Mouse (Mus musculus): ENCODE measurements at regions not wholly inside any gene's neighbourhood (a gene's known extent, or its start where the extent isn't known, plus 50 kb on each side); places are given as distances from the start of the nearest gene placed in this dataset.

DNA sequence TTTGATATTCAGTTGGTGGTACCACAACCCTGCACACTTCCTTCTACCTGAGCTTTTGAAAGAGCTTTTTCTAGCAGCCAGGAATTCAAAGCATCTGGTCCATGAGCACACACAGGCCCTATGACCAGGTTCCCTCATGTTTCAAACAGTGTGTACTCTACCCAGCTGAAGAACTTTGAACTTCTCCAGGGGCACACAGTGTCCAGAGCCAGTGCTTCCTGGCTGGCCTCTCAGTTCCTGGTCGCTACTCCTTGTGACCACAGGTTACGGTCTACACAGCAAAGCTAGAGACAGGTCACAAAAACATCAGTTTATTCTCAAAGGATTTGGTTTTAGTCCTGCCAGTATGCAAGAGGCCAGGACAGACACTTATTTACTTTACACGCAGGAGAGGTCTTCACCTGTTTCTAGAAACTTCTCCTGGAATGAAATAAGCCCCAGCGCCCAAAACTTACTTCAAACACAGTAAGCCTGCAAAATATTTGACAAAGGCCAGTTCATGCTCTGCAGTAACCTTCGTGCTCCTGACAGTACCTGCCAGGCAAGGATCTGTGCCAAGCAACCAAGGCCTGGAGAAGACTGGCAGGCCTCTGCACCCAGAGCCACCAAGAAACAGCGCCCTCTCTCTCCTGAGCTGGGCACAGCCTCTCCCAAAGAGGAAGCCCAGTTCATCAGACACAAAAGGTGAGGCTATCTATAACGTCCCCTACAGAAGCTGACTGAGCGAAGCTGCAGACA, 124.5 kb upstream of the Dio3 start:
- no peaks in the 10 kb centered on the region for H3K36me3 ChIP-seq
- 89% methylated on average over 8 of the region's 8 CpGs for WGBS
- H3K27ac ChIP-seq (replicated peaks) = no peak overlapping the region
- no peak overlapping the region for H3K4me3 ChIP-seq
- ATAC-seq (ENCODE audit: low FRiP score, low read depth) = no peak
- H3K4me1 ChIP-seq (replicated peaks) = peaks cover 6% of the 10 kb centered on the region; the same call in 1 of the 2 replicates
- H3K4me2 ChIP-seq = no peak overlapping the region
- no peaks in the 10 kb centered on the region for H3K9me3 ChIP-seq
- no peak overlapping the region for H3K9ac ChIP-seq
- H3K27me3 ChIP-seq = no peaks in the 10 kb centered on the region

DNA sequence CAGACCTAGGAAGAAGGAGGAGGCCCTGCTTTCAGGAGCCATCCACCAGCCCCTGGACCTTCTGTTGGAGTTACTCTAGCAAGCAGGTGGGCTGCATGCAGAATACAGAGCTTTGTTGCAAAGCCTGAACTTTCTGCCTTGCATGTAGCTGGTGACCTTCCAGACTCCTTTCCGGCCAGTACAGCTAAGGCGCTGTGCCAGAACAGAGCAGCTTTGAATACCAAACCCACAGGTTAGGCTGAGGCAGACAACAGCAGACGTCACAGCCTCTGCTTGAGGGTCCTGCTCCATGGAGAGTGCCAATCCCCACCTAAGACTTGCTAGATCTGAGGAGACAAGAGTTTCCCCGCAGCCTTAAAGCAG, 123.9 kb upstream of the Dio3 start:
- H3K4me2 ChIP-seq = no peak overlapping the region
- H3K9me3 ChIP-seq = no peaks in the 10 kb centered on the region
- no peaks in the 10 kb centered on the region for H3K27me3 ChIP-seq
- no peak overlapping the region for H3K4me3 ChIP-seq
- no peaks in the 10 kb centered on the region for H3K36me3 ChIP-seq
- no peak overlapping the region for H3K9ac ChIP-seq
- H3K27ac ChIP-seq (replicated peaks) = no peak overlapping the region
- no peak for ATAC-seq (ENCODE audit: low FRiP score, low read depth)
- H3K4me1 ChIP-seq (replicated peaks) = peaks cover 6% of the 10 kb centered on the region; the same call in 1 of the 2 replicates
- 70% methylated on average over 4 of the region's 4 CpGs for WGBS

DNA sequence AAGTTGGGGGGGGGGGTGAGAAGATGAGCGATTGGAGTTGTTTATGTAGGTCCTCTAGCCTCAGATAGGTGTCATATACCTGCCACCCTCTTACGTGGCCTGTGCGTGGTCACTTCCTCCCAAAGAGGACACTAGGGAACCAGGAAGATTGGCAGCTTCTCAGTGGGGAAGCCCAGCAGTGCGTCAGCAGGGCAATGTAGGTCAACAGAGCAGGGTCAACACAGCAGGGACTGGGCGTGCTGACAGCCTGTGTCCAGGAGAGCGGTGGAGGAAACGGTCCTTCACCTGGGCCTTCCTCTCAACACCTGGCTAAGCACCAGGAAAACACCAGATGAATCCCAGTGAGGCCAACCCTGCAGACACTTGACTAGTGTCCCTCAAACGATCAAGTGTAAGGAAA, 122.4 kb upstream of the Dio3 start:
- ATAC-seq (ENCODE audit: low FRiP score, low read depth) = no peak
- H3K27ac ChIP-seq (replicated peaks) = no peak overlapping the region
- peaks cover 6% of the 10 kb centered on the region; the same call in 1 of the 2 replicates for H3K4me1 ChIP-seq (replicated peaks)
- H3K4me3 ChIP-seq = no peak overlapping the region
- H3K4me2 ChIP-seq = no peak overlapping the region
- no peaks in the 10 kb centered on the region for H3K36me3 ChIP-seq
- H3K9ac ChIP-seq = no peak overlapping the region
- no peaks in the 10 kb centered on the region for H3K27me3 ChIP-seq
- H3K9me3 ChIP-seq = no peaks in the 10 kb centered on the region
- WGBS = 39% methylated on average over 8 of the region's 8 CpGs

DNA sequence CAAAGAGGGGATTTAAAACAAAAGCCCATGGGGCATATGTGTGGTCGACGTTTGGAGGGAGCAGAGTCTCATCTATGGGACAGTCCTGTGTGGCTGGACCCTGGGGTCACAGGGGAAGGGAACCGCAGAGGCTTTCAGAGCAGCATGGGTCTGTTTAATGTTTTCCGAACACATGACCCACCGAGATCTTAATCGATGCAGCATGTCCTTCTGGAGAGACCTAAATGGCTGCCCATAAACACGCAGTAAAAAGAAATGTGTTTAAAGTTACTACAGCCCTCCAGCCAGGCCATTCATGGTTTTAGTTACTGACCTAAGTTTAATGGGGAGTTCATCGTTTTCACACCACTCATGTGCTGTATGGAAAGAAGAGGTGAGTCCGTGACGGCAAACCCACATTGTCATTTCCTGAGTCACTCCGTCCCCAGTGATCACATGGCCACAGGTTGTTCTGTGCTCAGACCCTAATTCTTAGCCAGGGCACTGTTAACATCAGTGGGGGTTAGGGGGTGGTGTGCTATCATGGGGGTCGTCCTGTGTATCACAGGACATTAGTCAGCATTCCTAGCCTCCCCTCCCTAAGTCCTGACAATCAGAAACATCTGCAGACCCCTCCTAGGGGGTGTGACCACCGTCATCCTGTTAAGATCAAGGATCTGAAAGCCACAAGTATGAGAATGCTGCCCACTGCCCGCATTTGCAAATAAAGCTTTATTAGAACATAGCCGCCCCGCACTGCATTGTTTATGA, 120.7 kb upstream of the Dio3 start:
- 80% methylated on average over 16 of the region's 16 CpGs for WGBS
- Histone ChIP-seq H3K4me1 (replicated peaks) (peaks cover 6% of the 10 kb centered on the region; the same call in 1 of the 2 replicates), H3K27ac (replicated peaks) (no peak overlapping the region), H3K4me2 (no peak overlapping the region), H3K4me3 (no peak overlapping the region), H3K9me3 (no peaks in the 10 kb centered on the region), H3K9ac (no peak overlapping the region), H3K27me3 (no peaks in the 10 kb centered on the region), H3K36me3 (no peaks in the 10 kb centered on the region)
- no peak for ATAC-seq (ENCODE audit: low FRiP score, low read depth)

DNA sequence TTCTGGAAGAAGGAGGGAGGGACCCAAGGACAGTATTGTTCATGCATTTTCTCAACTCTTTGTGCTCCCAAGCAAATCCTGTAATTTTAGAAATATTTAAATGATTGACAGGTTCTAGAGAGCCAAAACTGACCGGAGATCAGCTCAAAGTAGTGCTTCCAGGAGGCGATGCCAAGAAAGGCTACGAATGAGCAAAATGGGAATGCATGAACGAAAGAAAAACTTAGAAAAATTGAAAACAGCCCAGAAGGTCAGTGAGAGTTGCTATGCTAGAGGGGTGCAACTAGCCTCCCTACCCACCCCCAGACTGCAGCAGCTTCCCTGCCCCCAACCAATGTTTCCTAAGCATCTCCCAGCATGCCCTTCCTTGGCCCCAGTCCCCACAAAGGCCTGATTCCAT, 117.6 kb upstream of the Dio3 start:
- H3K4me2 ChIP-seq = no peak overlapping the region
- H3K9me3 ChIP-seq = no peaks in the 10 kb centered on the region
- H3K4me3 ChIP-seq = no peak overlapping the region
- no peak overlapping the region for H3K27ac ChIP-seq (replicated peaks)
- no peak for ATAC-seq (ENCODE audit: low FRiP score, low read depth)
- H3K27me3 ChIP-seq = no peaks in the 10 kb centered on the region
- peaks cover 4% of the 10 kb centered on the region; the same call in 1 of the 2 replicates for H3K4me1 ChIP-seq (replicated peaks)
- no peak overlapping the region for H3K9ac ChIP-seq
- 88% methylated on average over 4 of the region's 4 CpGs for WGBS
- H3K36me3 ChIP-seq = no peaks in the 10 kb centered on the region

DNA sequence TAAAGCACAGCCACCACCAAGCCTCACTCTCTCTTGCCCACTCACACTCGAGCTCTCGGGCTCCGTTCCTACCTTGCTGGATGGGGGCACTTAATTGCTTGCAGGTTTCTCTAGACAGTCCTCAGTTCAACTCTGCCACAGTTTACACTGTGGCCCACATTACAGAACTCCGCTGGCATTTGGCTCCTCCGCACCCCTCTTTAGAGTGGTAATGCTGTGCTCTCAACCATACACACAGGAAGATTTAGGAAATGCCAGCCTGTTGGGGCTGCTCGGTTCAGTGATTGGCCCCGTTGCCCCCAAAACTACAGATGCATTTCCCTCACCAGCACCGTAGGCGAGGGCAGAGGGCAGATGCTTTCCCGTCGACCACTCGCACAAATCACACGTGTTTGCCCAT, 113.4 kb upstream of the Dio3 start:
- no peak overlapping the region for H3K4me2 ChIP-seq
- ATAC-seq (ENCODE audit: low FRiP score, low read depth) = no peak
- H3K9me3 ChIP-seq = no peaks in the 10 kb centered on the region
- 83% methylated on average over 13 of the region's 13 CpGs for WGBS
- H3K4me3 ChIP-seq = no peak overlapping the region
- no peaks in the 10 kb centered on the region for H3K27me3 ChIP-seq
- no peaks in the 10 kb centered on the region for H3K36me3 ChIP-seq
- H3K27ac ChIP-seq (replicated peaks) = no peak overlapping the region
- no peak overlapping the region for H3K9ac ChIP-seq
- H3K4me1 ChIP-seq (replicated peaks) = no peaks in the 10 kb centered on the region

DNA sequence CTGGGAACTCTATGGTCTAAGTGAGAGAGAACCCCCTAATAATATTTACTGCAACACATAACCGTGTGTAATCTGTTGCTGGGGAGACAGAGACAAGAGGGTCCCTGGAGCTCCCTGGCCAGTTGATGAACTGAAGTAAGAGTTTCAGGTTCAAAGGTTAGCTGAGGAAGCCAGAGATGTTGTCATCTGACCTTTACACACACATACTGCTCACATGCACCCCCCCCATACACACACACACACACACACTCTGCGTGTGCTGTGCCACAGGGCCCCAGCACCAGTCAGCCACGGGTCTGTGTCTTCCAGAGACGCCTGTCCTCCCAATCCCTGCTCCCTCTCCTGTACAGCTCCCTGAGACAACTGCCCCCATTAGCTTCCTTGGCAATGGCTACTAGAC, 110.5 kb upstream of the Dio3 start:
- Histone ChIP-seq H3K27me3 (no peaks in the 10 kb centered on the region), H3K36me3 (no peaks in the 10 kb centered on the region), H3K27ac (replicated peaks) (no peak overlapping the region), H3K4me1 (replicated peaks) (no peaks in the 10 kb centered on the region), H3K4me3 (no peak overlapping the region), H3K4me2 (no peak overlapping the region), H3K9ac (no peak overlapping the region), H3K9me3 (no peaks in the 10 kb centered on the region)
- ATAC-seq (ENCODE audit: low FRiP score, low read depth) = no peak
- WGBS = 79% methylated on average over 4 of the region's 4 CpGs

DNA sequence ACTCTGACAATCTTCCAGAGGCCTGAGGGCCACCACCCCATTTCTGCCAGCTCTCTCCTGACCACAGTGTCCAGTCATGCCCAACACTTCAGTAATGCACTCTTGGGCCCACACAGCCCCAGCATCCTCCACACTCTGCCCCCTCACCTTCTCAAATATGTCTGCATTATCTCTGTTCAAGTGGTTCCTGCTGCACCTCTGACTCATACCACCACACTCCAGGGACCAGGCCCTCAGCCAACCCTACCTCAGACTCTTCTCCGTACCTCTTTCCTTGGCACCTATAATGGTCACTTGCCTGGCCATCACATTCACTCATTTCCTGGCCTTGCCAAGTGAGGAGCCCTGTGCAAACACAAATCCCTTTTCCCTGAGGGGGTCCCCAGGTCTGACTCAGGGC, 109.6 kb upstream of the Dio3 start:
- H3K9me3 ChIP-seq = no peaks in the 10 kb centered on the region
- no peaks in the 10 kb centered on the region for H3K27me3 ChIP-seq
- H3K9ac ChIP-seq = no peak overlapping the region
- 95% methylated on average over 1 of the region's 1 CpGs for WGBS
- ATAC-seq (ENCODE audit: low FRiP score, low read depth) = no peak
- H3K36me3 ChIP-seq = no peaks in the 10 kb centered on the region
- no peaks in the 10 kb centered on the region for H3K4me1 ChIP-seq (replicated peaks)
- H3K4me3 ChIP-seq = no peak overlapping the region
- no peak overlapping the region for H3K27ac ChIP-seq (replicated peaks)
- H3K4me2 ChIP-seq = no peak overlapping the region

DNA sequence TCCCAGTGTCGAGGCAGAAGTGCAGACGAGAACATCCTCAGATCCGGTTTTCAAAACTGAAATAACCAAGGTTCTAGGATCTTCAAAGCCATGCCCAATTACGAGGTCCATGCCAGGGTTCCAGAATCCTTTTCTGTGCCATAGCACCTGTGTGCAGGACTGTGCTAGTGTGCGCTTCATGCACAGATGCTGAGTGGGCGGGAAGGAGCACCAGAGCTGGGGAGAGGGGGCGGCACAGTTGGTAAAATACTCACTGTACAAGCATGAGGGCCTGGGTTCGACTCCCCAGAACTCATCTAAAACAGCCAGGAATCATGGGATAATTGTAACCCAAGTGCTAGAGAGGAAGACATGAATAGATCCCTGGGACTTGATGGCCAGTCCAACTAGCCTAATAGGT, 108.4 kb upstream of the Dio3 start:
- Histone ChIP-seq H3K4me2 (no peak overlapping the region), H3K9me3 (no peaks in the 10 kb centered on the region), H3K27ac (replicated peaks) (no peak overlapping the region), H3K9ac (no peak overlapping the region), H3K27me3 (no peaks in the 10 kb centered on the region), H3K4me1 (replicated peaks) (no peaks in the 10 kb centered on the region), H3K4me3 (no peak overlapping the region), H3K36me3 (no peaks in the 10 kb centered on the region)
- 92% methylated on average over 8 of the region's 8 CpGs for WGBS
- no peak for ATAC-seq (ENCODE audit: low FRiP score, low read depth)

DNA sequence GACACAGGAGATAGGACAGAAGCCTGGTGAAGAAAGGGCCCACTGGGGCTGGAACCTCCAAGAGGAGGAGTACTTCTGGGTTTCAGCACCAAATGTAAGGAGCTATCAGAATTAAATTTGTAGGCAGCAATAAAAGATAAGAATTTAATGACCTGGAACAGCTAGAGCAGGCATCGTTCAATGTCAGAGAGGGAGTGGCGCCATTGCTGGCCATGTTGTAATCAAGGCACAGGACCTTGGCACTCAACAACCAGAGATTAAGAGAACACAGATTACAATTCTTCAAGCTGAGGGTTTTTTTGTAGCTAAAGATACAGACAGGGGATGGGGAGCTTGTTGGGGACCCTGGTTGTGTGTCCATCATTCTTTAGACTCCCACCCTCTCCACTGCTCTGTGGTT, 101.0 kb upstream of the Dio3 start:
- Histone ChIP-seq H3K4me1 (replicated peaks) (no peaks in the 10 kb centered on the region), H3K4me2 (no peak overlapping the region), H3K36me3 (no peaks in the 10 kb centered on the region), H3K27me3 (no peaks in the 10 kb centered on the region), H3K9ac (no peak overlapping the region), H3K4me3 (no peak overlapping the region), H3K27ac (replicated peaks) (no peak overlapping the region), H3K9me3 (no peaks in the 10 kb centered on the region)
- no peak for ATAC-seq (ENCODE audit: low FRiP score, low read depth)
- WGBS = 96% methylated on average over 2 of the region's 2 CpGs

DNA sequence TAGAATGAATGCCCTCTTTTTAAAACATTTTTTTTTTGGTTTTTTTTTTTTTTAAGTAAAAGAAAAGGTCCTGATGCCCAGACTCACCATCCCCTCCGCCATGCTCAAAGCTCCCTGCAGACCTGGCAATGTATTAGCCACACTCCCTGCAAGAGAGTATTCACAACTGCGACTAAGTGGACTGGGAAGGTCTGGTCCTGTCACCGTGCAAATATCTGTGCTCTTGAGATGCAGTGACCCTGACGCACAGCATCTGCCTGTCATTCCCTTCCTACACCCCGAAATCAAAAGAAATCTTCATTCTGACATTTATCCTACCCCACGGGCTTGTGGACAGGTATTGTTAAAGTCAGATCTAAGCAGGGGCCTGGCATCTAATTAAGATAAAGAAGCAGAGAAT, 95.4 kb upstream of the Dio3 start:
- WGBS = 22% methylated on average over 6 of the region's 6 CpGs
- peaks cover 19% of the 10 kb centered on the region for H3K4me1 ChIP-seq (replicated peaks)
- H3K9me3 ChIP-seq = no peaks in the 10 kb centered on the region
- no peak overlapping the region for H3K4me3 ChIP-seq
- no peak for ATAC-seq (ENCODE audit: low FRiP score, low read depth)
- peaks cover 37% of the 10 kb centered on the region for H3K27me3 ChIP-seq
- H3K27ac ChIP-seq (replicated peaks) = no peak overlapping the region
- no peak overlapping the region for H3K4me2 ChIP-seq
- no peak overlapping the region for H3K9ac ChIP-seq
- no peaks in the 10 kb centered on the region for H3K36me3 ChIP-seq

DNA sequence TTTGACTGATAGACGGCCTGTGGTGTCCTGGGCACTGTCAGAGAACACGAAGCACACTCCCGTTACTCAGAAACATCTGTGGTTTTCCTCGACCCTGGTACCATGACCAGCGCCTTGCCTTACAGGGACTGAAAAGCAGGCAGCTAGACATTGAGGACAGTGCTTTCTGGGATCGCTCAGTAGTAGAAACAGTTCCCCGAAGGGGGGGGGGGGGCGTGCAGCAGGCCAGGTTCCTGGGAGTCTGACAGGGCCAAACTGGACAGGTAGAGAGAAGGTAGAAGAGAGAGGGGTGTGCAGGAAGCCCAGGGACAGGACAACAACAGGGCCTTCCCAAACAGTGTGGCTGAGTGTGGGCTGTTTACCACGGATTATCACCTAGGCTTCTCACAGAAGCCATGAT, 93.5 kb upstream of the Dio3 start:
- no peaks in the 10 kb centered on the region for H3K36me3 ChIP-seq
- no peak overlapping the region for H3K4me3 ChIP-seq
- H3K4me1 ChIP-seq (replicated peaks) = peaks cover 29% of the 10 kb centered on the region
- H3K9ac ChIP-seq = no peak overlapping the region
- H3K27ac ChIP-seq (replicated peaks) = no peak overlapping the region
- 37% methylated on average over 9 of the region's 9 CpGs for WGBS
- H3K27me3 ChIP-seq = peaks cover 51% of the 10 kb centered on the region
- no peak for ATAC-seq (ENCODE audit: low FRiP score, low read depth)
- no peak overlapping the region for H3K4me2 ChIP-seq
- H3K9me3 ChIP-seq = no peaks in the 10 kb centered on the region

Measured in hindbrain, embryonic 15.5 days (tissue).